Mouse (Mus musculus) E14TG2a.4 (cell line): ENCODE data around the gene Ephb2.
A peak's percentile ranks its signal among the peaks of the same experiment; 100 is the strongest.

Source experiments
- H3K27me3 ChIP-seq: 2 replicates; pipeline ENCODE4 v1.6.1; 2014; ENCODE audit warnings: low read length, control low read depth; ENCODE audit not compliant: insufficient read depth
- H3K36me3 ChIP-seq: 2 replicates; pipeline ENCODE4 v1.6.1; 2014; ENCODE audit warnings: low read length, control low read depth; ENCODE audit not compliant: insufficient read depth
- H3K4me1 ChIP-seq: replicated peaks from 2 replicates; pipeline ENCODE4 v1.6.1; 2014; ENCODE audit warnings: low read depth, low read length, control low read depth
- H3K4me3 ChIP-seq: replicated peaks from 2 replicates; pipeline ENCODE4 v1.5.1; 2014; ENCODE audit warnings: mild to moderate bottlenecking, low read length
- H3K9me3 ChIP-seq: 2 replicates; pipeline ENCODE4 v1.6.1; 2014; ENCODE audit warnings: low read length, control low read depth
- CTCF ChIP-seq: conservative IDR thresholded peaks from 2 replicates; pipeline ENCODE4 v1.5.1; 2014; ENCODE audit warnings: low read length
- NANOG ChIP-seq: IDR thresholded peaks from 2 replicates; pipeline ENCODE4 v1.6.1; 2014; ENCODE audit warnings: borderline replicate concordance, low read length, mixed read lengths
- POU5F1 ChIP-seq: IDR thresholded peaks from 2 replicates; pipeline ENCODE4 v1.6.1; 2014; ENCODE audit warnings: low read length, borderline replicate concordance

The Ephb2 gene

GRCm38 (mm10) chr4:136621956-136622355 is 213.8 kb downstream of the Ephb2 start:
- H3K9me3 ChIP-seq = no peaks in the 10 kb centered on the region
- no peaks in the 10 kb centered on the region for H3K36me3 ChIP-seq
- no peak overlapping the region for H3K4me3 ChIP-seq
- TF ChIP-seq CTCF (no peak), POU5F1 (no peak), NANOG (no peak)
- H3K4me1 ChIP-seq = peaks cover 40% of the 10 kb centered on the region
- peaks cover 10% of the 10 kb centered on the region for H3K27me3 ChIP-seq

DNA sequence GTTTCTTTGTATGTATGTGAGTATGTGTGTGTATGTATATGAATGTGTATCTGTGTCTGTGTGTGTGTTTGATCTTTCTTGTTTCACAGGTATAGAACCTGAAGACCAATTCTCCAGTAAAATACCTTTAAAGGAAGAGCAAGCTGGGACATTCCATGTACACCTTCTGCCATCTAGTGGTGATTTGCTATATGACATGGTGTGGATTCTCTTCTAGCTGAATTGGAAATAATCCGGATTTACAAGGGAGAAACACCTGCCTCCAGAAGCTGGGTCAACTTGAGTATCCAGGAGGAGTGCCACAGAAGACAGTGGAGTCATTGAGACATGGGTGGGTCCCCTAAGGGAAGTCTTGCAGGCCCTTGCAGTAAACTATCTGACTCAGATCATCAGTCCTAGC is 214.5 kb downstream of the Ephb2 start:
- Histone ChIP-seq H3K9me3 (no peaks in the 10 kb centered on the region), H3K36me3 (no peaks in the 10 kb centered on the region), H3K27me3 (peaks cover 10% of the 10 kb centered on the region), H3K4me1 (peaks cover 43% of the 10 kb centered on the region), H3K4me3 (no peak overlapping the region)
- TF ChIP-seq CTCF (peak; percentile 86), NANOG (no peak)

DNA sequence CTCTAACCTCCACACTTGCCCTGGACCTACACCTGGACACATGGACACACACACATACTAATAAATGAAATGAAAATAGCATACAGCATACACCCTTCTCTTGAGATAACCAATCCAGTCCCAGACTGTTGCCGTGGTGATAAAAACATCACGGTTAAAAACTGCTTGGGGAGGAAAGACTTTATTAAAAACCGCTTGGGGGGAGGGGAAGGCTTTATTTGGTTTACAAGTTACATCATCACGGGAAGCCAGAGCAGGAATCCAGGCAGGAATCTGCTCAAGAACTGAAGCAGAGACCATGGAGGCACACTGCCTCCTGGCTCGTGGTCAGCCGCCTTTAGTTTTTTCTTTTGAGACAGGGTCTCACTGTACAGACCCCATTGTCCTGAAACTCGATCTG is 222.1 kb downstream of the Ephb2 start:
- no peaks in the 10 kb centered on the region for H3K36me3 ChIP-seq
- TF ChIP-seq NANOG (no peak), POU5F1 (no peak), CTCF (no peak)
- no peaks in the 10 kb centered on the region for H3K27me3 ChIP-seq
- peaks cover 36% of the 10 kb centered on the region for H3K4me1 ChIP-seq
- no peaks in the 10 kb centered on the region for H3K9me3 ChIP-seq
- H3K4me3 ChIP-seq = no peak overlapping the region

DNA sequence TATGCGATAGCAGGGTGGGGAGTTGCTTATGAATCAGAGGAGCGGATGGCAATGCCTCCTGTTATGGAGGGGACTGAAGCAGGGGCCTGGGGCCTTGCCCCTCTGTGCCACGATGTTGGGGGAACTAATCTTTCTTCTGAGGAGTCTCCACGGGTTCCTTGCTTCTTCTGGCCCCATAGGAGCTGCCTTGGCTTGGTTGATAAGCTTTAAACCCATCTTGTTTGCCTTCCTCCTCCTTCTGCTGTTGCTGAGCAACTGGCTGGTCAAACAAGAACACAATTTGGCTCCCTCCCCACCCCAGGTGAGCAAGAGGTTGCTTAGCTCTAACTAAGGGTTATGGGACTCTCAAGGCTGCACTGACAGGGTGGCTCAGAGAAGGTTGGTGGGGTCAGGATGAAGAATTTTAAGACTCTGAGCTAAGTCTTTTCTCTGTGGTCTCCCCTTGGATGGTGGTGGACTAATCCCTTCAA is 225.4 kb downstream of the Ephb2 start, which contains the start of gene Tex46:
Gene Tex46 (plus strand): TSS at position 51 of the 470 bp plus-strand sequence.
- Histone ChIP-seq H3K4me1 (peaks cover 33% of the 10 kb centered on the region), H3K36me3 (no peaks in the 10 kb centered on the region), H3K4me3 (no peak within 1 kb of the TSS), H3K9me3 (no peaks in the 10 kb centered on the region), H3K27me3 (no peaks in the 10 kb centered on the region)
- no peak for TF ChIP-seq POU5F1
- TF ChIP-seq NANOG = no peak
- no peak for TF ChIP-seq CTCF

DNA sequence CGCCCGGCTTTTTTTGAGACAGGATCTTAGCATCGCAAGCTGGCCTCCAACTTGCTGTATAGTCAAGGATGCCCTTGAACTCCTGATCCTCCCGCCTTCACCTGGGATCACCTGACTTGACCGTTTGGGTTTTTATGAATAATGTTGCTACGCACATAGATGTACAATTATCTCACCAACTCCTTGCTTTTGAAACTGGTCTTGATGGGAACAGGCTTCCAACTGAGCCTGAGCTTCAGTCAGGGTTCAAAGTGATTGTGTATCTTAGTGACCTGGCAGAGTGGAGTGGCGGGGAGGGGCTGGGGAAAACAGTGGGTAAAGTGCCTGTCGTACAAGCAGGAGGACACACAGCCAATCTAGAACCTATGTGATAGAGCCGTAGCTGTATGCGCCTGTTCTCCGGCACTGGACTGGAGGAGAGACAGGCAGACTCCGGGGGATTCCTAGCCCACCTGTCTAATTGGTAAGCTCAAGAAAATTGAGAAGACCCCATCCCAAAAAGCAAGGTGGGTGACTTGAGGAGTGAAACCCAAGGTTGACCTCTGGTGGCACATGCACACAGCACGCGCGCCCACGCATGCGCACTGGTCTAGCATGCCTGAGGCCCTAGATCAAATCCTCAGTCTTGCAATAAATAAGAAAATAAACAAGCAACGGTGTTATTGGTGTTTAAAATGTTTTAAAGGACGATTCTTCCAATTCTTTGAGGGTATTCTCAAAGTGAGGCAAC is 229.9 kb downstream of the Ephb2 start:
- H3K9me3 ChIP-seq = no peaks in the 10 kb centered on the region
- peaks cover 43% of the 10 kb centered on the region for H3K4me1 ChIP-seq

DNA sequence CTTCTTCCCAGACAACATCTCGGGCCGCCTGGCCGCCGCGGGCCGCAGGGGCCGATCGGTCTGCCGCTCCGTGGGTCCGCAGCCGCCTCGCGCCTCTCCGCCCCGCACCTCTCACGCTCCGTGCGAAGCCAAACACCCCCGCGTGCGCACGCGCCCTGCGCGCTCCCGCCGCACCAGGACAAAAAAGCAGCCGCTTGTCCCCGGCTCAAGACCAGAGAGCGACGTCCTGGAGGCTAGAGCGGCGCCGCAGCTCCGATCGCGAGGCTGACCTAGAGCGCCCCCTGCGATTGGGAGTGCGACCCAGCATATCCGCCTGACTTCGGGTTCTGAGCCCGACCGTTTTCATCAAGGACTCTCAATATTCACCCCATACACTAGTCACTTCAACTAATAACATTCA is 233.2 kb downstream of the Ephb2 start, which contains the start of gene Kdm1a:
Gene Kdm1a (minus strand): TSS at position 156 of the 400 bp plus-strand sequence.
- Histone ChIP-seq H3K9me3 (no peaks in the 10 kb centered on the region), H3K4me3 (peak within 1 kb of the TSS; percentile 95), H3K4me1 (peaks cover 60% of the 10 kb centered on the region), H3K27me3 (no peaks in the 10 kb centered on the region), H3K36me3 (peaks cover 4% of the 10 kb centered on the region; the same call in 1 of the 2 replicates)
- TF ChIP-seq NANOG (no peak), CTCF (peak; percentile 56)

More for the DNA sequence above, 229.9 kb downstream of the Ephb2 start:
- H3K36me3 ChIP-seq = no peaks in the 10 kb centered on the region
- H3K27me3 ChIP-seq = no peaks in the 10 kb centered on the region
- H3K4me3 ChIP-seq = no peak overlapping the region
- TF ChIP-seq NANOG (no peak), CTCF (no peak), POU5F1 (no peak)

- peaks cover 4% of the 10 kb centered on the region; the same call in 1 of the 2 replicates for H3K36me3 ChIP-seq
- H3K4me1 ChIP-seq = peaks cover 64% of the 10 kb centered on the region
- no peaks in the 10 kb centered on the region for H3K9me3 ChIP-seq
- H3K27me3 ChIP-seq = no peaks in the 10 kb centered on the region
- TF ChIP-seq POU5F1 (no peak), NANOG (no peak), CTCF (no peak)
- H3K4me3 ChIP-seq = peak overlapping the region; percentile 95
Measured at GRCm38 (mm10) chr4:136602018-136602554, 233.7 kb downstream of the Ephb2 start.

DNA sequence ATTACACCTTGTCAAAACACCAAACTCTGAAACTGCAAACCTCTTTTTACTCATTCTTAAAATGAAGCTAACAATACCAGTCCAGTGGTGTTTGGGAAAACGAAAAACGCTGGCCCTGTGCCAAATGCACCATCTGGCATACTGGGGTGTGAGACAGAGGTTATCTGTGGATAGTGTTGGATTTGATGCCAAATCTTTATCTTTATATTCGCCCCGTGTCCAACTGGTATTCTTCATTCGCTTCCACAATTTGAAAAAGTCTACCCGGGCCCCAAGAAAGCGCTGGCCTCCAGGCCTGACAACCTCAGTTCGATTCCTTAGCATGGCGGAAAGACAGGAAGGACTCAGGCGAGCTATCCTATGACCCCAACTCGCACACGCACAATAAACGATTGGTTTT is 234.3 kb downstream of the Ephb2 start:
- Histone ChIP-seq H3K36me3 (peaks cover 4% of the 10 kb centered on the region; the same call in 1 of the 2 replicates), H3K4me1 (peaks cover 68% of the 10 kb centered on the region), H3K27me3 (no peaks in the 10 kb centered on the region), H3K4me3 (peak overlapping the region; percentile 95), H3K9me3 (no peaks in the 10 kb centered on the region)
- TF ChIP-seq CTCF (no peak), NANOG (no peak), POU5F1 (no peak)

DNA sequence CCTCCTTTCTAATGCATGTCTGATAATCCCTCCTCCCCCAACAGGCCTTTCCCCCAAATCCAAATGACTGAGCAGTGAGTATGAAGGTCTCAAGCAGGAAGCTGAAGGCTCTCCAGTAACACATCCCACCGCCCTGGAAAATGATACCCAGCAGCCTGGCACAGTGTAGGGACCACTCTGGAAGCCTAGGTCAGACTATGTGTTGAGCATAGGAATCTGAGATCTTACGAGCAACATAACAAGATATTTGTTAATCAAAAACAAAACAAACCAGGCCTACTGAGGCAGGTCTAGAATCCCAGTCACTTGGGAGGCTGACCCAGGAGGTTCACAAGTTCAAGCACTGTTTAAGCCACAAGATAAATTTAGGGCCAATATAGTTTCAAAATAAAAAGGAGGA is 235.3 kb downstream of the Ephb2 start:
- no peaks in the 10 kb centered on the region for H3K9me3 ChIP-seq
- H3K4me1 ChIP-seq = peaks cover 65% of the 10 kb centered on the region
- H3K27me3 ChIP-seq = no peaks in the 10 kb centered on the region
- H3K36me3 ChIP-seq = peaks cover 4% of the 10 kb centered on the region; the same call in 1 of the 2 replicates
- TF ChIP-seq NANOG (no peak), CTCF (no peak)
- peak overlapping the region; percentile 95 for H3K4me3 ChIP-seq
